Mouse (Mus musculus): Measurements from ENCODE around the gene Tatdn3.

GRCm38 (mm10) chr1:191084951-191085559 lies 22.3 kb upstream of the Tatdn3 start:
- peak; percentile 79 for TF ChIP-seq CTCF (IDR thresholded peaks at IDR 0.05)
- no peak for TF ChIP-seq POLR2A (IDR thresholded peaks at IDR 0.05; ENCODE audit: insufficient read depth, low read depth, low read length)
- no peak for TF ChIP-seq EP300 (IDR thresholded peaks at IDR 0.05; ENCODE audit: insufficient read depth, low read depth, low read length)
